Mouse (Mus musculus) cerebellum, postnatal 4 days (tissue): ENCODE measurements around the gene Lrmda.
"Not testable (repeated sequence)": the region's sequence is repeated elsewhere in the genome, so short reads cannot be mapped to it uniquely, and the experiment has no call there.

ENCODE experiments used
- DNase-seq, 2 experiments: peaks; one replicate each; pipeline ENCODE4 v3.0.0; 2022; ENCODE audit warnings: low spot score in 2 of 2, mixed read lengths in 1 of 2

Lrmda gene

DNA sequence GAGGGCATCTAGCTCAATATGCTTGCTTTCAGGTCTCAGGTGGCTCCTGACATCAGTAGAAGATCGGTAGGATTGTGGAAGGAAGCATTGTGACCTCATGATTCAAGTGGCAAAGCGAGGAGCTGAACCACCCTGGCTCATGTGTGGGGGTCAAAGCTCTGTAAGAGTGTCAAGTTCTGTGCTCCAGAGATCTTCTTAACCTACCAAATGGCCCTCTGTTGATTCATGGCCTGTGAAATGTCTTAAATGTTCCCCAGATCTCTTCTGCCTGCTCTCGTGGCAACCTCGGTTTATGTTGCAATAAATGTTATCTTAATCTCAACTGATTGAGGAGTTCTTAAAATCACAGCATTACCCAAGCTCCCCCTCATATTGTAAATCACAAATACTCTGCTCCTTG, 780.5 kb downstream of the Lrmda start:
- no peak for DNase-seq

DNA sequence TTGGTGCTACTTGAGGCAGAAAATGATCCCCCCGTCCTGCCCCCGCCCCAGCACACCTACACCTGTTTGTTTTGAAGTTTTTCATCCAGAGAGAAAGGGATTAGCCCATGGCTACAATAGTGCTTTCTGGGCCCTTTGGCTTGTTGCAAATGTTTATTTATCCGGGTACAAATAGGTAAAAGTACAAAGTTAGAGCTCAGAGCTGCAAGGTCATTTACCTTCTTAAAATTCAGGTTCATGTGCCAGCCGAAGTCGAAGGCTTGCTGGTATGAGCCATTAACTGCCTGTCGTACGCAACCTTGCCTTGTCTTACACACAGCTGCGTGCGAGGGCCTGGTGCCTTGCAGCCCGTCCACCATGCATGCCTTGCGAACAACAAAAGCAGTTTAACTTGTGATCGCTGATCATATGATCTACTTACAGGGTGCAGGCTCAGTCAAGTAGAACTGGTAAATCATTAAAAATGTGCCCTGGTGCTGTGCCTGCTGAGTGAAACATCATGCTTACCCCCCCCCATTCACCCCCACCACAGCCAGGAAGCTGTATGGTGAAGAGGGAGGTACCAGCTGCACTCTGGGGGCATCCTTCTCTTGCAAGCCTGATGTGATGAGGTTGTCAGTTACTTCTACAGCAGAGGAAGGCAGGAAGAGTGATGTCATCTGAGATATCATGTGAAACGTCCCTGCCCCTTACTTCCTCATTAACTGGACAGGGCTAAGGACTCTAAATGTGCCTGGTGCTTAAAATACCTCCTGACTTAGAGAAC, 781.5 kb downstream of the Lrmda start:
- no peak for DNase-seq

DNA sequence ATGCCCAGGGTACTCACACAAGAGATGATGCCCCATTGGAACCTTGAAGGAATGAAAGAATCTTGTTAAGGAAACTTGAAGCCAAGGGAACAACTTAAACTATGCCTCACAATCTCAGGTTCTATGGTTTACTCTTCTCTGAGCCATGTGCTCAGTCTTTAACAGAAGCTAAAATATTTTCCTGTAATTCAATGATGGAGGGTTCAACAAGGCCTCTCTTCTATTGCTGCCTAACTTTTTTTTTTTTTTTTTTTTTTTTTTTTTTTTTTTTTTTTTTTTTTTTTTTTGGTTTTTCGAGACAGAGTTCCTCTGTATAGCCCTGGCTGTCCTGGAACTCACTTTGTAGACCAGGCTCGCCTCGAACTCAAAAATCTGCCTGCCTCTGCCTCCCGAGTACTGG, 782.2 kb downstream of the Lrmda start:
- not testable (repeated sequence) for DNase-seq

DNA sequence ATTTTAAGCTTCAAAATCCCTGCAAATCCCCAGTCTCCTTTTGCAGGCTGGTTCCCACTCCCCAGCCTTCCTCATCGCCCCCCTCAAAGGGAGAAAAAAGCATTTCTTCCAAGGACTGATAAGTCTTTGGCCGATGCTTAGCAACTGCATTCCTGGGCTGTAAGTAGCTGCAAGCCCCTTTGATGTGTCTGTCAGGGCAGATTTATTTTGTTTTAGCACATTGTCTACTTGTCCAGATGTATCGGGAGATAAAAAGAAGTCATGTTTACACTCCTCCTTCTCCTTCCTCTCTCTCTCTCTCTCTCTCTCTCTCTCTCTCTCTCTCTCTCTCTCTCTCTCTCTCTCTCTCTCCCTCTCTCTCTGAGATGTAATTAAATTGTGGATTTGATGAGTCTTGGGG, 787.8 kb downstream of the Lrmda start:
- DNase-seq, result no peak

DNA sequence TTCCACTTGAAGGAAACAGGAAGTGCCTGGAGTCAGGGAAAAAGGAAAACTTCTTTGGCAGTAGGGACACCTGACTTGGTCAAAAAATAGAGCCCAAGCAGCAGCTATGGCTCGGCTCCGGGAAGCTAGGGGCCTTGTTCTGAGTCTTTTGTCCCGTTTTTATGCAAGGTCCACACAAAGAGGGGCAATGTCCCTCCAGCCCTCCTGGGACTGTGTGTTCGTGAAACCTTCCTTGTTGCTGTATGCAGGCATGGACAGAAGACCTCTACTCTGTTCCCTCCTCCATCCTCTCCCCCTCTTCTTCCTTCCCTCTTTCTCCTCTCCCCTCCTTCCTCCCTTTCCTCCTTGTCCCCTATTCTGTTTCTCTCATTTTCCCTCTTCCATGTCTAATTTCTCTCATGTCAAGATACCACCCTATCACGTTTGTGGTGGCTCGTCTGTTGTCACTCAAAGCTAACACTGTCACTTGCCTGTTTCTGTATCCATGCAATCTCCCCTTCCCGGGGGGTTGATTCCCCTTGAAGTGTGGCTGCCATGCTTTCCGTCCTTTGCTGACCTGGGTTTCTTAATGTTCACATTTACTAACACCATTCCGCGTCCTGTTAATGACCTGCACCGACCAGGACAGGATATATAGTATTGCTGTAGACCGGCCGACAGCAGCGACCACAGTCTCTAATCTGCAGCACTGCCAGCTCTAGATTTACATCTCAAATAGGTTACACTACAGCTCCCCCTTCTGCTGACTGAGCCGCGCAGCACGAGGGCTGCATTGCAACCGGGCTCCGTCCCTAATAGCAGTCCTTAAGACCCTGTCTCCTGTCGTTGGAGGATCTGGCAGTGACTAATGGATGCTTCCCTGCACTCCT, 788.4 kb downstream of the Lrmda start:
- DNase-seq, result peak; percentile 39 to 62

DNA sequence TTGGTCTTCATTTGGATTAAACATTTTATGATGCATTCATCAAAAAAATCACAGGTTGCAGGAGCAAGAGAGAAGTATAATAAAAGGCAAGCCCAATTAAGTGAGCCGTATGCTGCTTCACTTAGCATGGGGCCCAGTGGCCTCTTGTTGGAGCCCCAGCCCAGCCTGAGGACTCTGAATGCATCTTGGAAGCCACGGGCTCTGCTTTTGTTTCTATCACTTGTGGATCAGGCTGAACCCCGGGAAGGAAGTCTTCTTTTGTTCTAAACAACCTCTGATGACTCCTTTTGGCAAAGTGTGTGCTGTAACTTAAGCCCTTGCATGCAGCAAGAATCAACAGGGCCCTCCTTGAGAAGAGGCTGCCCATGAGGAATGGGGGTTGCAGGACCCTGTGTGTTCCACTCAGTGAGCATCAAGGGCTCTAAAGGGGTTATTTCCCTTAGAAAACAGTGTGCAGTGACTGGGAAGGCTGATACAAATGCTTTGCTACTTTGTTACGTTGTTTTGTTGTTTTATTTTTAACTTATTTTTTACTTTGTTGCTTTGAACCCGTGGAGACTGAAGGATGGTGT, 789.2 kb downstream of the Lrmda start:
- no peak for DNase-seq

DNA sequence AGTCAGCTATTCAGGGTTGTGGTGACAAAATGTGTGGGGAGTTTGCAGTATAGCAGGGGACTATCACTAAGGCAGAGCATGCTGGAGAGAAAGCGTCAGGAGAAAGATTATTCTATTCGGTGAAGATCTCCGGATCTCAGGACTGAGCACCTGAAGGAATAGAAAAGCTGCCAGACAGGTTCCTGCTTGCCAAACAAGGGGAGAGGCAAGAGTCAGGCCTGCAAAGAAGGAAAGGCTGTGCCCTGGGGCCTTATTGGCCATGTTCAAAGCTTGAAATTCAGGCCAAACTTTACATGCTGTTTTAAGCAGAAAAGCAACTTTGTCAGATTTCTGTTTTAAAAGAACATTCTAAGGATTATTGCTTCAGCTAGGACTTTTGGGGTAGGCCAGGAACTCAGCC, 789.7 kb downstream of the Lrmda start:
- no peak for DNase-seq

DNA sequence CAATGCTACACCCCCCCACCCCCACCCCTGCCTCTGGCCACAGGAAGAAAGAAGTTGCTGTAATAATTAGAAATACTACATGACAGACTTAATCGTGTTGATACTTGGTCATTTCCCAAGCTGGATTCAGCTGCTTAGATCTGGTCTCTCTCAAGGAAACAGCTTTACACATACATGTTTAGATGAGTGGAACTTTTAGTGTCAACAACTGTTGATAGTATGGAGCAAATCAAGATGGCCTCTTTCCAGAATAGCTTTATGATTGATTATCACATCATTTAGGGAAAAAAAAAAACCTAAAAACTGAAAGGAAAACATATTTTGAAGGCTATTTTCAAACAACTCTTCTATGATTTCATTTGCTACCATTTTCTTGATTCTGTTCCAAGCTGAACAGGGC, 791.0 kb downstream of the Lrmda start:
- DNase-seq, result no peak

DNA sequence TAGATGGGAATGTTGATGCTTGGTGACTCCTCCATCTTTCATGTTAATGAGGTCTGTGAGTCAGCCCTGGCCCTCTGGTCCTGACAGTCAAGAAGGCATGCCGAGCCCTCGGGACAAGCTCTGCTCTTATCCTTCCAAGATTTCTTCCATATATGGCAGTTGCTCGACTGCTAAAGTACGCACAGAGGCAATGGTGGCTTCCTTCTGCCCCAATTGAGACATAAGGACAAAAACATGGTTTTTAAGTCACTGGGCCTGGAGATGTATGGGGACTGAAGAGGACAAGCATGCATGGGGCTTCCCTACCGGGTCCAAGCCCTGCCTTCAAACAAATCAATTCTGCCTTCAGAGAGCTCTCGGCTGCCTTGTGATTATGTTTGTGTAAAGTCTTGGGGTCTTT, 793.3 kb downstream of the Lrmda start:
- no peak for DNase-seq

DNA sequence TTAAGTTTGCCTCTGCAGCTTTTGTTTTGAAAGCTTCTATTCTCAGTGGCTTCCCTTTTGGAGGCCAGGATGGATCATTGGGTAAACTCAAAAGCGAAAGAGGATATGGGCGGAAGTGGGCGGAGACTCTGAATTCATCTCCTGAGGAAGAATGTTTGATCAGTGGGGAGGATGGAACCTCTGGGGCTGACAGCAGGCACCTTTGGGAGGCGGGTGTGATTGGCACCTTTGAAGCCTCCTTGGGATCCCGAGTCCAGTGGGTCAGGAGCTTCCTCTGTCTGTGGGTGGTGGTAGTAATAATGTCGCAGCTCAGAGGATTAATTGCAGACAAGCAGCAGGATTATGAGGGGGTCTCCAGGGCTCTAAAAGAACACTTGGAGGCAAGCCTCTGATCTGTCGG, 793.9 kb downstream of the Lrmda start:
- no peak for DNase-seq

DNA sequence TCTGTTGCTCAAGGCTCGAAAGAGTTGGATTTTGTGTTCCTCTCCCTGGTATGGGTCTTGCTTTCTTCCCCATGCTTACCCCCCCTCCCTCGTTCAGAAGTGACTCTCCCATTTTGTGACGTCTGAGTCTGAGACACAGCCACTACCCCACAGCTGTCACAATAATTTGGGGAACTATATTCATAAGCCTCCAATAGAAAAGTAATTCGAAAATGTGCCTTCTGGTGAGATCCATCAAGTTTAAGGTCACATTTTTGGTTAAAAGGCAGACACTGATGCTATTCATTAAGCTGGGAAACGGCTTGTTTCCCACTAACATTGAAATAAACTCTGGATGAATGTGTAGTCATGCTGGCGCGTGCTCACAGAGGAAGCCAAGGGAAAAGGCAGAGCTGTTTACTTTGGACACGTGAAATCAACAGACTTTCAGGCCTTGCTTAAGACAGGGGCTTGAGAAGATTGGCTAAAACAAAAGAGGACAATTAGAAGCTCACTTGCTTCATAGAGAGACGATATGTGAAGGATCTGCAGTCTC, 795.4 kb downstream of the Lrmda start:
- no peak for DNase-seq

DNA sequence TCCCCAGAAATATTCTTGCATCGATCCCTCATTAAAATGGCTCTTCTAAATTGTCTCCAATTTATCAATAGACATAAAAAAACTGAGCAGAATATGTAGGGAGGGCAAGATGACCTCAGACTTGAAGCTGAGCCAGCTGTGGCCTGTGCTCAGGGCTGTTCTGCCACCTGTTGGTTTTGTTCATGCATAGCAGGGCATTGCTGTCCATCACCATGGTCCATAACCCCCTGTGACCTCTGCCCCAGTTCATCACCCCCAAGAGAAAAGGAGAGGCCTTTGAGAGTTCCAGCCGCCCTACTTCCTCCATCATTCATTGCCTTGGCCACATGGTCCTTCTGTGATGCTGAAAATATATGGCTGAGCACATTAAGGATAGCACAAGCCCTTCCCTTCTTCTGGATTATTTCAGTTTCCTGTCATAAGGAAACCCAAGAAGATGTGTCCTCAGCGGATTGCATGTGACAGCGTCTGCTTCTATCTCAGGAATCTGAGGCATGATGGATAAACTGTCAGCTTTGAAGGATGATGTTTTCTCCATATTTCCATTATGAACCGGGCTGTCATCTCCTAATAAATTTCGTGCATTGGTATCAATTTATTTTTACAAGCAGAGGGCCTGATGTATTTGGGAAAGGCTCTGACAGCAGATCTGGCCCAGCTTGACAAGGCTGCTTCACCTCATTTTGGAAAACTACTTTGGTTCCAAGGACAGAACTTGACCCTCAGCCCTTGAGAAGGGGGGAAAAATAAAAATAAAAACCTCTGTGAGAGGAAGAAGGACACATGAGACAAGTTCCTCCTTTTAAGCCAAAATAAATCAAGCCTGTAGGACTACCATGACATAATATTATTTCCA, 798.1 kb downstream of the Lrmda start:
- no peak for DNase-seq

DNA sequence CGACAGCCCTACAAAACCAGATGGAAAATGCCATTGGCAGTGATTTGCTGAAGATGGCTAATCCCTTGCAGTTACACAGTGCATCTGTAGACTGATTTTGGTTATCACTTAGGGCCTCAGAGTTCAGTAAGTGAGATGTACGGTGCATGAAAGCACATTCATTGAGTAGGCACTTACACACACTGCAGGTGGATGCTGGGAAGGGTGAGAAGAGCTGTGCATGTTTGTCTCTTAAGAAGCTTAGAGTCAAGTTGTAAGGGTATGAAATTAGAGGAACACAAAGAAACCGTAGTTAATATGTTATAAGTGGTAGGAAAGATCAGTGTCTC, 798.7 kb downstream of the Lrmda start:
- no peak for DNase-seq

DNA sequence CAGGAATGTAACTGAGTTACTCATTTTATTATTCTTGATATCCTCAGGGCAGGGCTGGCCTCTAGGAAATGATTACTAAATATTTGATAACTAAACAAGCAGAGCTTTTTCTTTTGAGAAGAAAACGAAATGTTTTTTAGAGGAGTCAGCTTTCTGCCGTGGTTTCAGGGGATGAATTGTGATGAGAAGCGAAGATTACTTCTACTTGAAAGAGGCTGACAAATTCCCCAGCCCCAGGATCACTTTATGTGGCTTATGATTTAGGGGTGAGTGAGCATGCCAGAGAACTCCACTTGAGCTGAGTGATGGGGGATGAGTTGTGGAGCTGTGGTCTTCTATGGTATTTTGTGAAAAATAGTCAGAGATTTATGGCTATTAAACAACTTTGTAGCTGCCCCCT, 803.4 kb downstream of the Lrmda start:
- DNase-seq, result no peak

DNA sequence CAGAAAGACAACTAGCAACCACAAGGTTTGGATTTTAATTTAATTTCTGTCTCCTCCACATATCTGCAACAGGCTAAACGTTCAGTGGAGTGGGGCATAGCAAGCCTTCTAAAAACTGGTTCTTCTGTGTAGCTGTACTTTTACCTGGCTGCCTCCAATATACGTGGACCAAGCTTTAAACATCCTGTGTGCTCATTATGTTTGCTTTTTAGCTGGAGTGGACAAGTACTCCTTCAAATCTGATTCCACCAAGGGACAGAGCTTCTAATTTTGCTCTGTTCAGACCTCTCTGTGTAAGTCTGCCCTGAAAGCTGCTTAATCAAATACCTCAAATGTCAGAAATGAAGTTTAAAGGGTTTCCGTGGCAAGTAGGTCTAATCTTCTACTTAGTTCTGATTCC, 807.3 kb downstream of the Lrmda start:
- DNase-seq, result no peak

DNA sequence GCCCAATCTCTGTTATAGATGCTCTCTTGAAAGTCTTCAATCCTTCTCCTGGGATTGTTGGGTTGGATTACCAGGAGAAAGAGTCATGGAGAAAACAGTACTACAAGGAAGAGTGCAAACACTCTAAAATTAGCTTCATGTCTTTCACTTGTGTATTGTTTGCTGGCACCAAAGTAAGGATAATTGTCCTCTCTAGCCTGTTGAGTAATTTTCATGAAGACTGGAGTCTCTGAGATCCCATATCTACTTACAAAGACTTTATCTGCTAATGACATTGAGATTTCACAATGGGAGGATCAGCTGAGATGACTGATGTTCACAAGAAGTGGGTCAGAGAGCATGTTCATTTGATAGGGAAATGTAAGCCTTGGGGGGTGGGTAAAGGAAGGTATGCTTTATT, 817.5 kb downstream of the Lrmda start:
- no peak for DNase-seq

DNA sequence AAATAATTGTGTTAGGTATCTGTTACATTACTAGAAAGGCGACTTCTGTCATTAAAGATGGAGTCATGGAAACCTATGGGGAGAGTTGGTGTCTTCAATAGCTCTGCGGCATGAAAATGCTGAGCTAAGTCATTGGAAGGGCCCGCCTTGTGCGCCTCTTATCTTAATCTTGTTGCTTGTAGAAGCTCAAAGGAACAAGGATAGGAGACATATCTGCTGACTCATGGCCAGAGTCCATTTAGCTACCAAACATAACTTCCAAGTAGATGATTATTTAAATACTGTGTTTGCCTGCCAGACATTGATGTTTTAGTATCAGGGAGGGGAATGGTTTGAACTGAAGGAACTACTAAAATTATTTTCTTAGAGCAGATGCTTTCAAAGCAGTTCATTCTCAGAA, 821.6 kb downstream of the Lrmda start:
- no peak for DNase-seq

DNA sequence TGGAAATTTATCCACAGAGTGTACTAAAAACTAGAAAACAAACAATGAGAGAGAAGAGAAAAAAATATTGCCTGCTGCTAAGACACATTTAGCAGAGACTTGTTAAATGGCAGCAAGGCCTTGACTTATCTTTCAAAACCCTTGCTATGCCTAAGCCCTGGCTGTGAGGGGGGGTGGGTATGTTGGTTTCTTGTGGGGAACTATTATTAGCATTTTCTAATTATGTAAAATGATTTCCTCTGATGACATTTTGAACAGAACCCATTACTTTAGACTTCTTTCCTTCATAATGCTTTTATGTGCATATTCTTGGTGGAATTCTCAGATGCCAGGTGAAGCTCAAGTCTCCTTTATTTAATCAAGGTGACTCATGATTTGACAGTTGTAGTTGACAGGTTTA, 824.5 kb downstream of the Lrmda start:
- DNase-seq, result no peak

DNA sequence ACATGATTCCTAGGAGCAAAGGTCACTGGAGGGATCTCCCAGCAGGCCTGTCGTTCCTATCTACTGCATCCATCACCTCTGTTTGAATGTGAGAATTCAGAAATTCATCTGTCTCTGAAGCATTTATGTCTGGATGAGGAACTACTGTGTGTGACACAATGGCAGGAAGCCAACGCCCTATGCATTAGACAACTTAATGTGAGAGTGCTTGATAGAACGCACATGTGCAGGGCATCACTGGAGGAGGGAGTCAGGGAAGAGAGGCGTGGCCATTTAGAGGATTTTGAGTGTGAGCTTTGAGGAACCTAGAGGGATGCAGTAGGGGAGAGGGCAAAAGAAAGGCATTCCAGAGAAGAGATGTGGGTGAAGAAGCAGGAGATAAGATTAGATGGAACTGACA, 825.9 kb downstream of the Lrmda start:
- no peak for DNase-seq

DNA sequence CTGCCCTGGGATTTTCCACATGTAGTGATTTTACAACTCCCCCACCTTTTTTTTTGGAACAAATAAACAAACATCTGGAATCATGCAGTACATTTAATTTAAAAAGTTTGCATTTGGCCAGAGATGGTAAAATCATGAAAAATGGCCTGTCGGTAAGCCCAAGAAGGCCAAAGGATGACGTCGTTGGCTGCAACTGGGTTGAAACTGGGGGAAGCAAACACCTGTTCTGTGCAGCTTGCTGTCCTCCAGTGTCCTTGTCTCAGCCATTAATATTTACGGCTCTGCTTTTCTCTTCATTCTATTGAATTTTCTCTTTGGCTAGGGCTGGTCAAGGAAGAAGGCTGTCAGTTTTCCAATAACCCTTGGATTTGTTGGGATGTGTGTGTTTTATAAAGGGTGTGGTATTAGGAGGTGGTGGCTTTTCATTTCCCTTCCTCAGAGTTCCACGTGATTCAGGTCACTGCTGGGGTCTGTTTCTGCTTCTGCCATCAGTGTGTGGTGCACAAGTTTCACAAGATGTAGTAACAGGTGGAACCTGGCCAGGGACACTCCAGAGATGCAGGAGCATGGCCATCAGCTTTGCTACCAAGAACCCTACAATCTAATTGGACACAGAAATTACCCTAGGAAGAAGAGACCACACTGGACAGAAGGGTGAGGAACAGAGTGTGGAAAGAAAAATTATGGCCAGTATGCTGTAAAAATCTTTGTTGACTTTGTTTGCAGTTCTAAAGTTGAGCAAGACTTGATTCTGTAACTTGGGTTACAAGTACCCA, 827.7 kb downstream of the Lrmda start:
- no peak for DNase-seq

DNA sequence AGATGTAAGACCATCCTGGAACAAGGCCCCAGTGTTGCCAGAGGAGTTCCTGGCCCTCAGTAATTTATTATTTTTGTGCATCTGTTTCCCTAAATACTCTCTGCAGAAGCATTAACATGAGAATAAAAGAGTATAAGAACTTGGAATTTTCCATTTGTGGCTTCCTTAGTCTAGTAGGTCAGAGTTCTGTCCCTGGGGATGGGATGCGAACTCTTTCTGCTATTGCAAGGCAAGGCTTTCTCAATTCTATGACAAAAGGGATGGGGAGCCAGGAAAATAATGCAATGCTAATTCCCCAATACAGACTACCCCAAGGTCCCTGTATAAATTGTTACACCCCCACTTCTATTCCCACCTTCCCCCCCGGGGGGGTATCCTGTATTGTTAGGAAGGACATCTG, 829.6 kb downstream of the Lrmda start:
- DNase-seq, result no peak
